Mouse (Mus musculus): Measurements from ENCODE around the gene Sec23a.

DNA sequence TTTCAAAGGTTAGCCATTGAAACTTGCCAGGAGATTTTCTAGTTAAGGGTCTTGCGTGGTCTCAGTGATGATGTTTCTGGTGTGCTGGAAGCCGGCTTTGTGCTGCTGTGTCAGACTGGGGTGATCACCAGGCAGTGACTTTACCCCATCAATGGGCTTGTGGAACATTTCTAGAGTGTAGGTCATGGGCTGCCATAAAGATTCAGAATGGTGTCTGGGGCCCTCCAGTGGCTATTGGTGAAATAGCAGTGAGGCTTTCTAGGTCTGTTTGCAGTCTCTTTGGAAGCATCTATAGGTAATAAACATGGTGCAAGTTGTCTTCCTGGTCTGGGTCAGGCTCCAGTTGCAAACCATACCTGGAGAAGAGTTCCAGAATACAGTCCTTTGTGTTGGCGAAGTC lies 87.8 kb downstream of the Sec23a start:
- no peak for TF ChIP-seq CTCF (IDR thresholded peaks at IDR 0.05; ENCODE audit: low read depth, low read length)
- TF ChIP-seq POLR2A (IDR thresholded peaks at IDR 0.05; ENCODE audit: insufficient read depth, low read length), result no peak

Measured in ES-Bruce4 (cell line).